Mouse (Mus musculus): ENCODE measurements at regions not wholly inside any gene's neighbourhood (a gene's known extent, or its start where the extent isn't known, plus 50 kb on each side); places are given as distances from the start of the nearest gene placed in this dataset.

DNA sequence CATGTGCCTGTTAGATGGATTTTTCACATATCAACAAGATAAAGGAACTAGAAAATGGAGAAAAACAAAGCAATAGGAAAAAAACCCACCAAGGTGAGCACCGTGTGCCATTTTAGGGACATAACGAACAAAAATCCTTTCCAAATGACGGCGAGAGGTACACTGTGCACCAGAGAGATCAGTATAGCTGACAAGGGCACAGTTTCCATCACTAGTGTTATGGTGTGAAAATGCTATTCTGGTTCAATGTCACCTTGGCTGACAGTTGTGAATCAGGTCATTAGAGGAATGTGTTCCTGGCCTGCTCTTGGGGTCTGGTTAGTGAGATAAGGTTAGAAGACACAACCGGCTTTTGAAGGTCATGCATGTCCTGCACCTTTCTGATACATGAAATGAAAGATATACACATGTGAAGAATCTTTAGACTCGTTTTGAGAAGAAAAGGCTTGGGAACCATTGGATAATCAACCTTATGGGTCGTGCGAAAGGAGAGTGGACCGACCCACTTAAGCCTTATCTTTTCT is 76.5 kb upstream of the P2ry1 start:
- no peak for DNase-seq (ENCODE audit: low spot score)

- DNase-seq (ENCODE audit: low spot score), result no peak
Observed at GRCm38 (mm10) chr3:60928910-60929309, 73.7 kb upstream of the P2ry1 start.

- DNase-seq (ENCODE audit: low spot score), result no peak
Observed at GRCm38 (mm10) chr3:60934492-60934891, 68.1 kb upstream of the P2ry1 start.

GRCm38 (mm10) chr3:60941451-60941850 is 61.1 kb upstream of the P2ry1 start:
- DNase-seq (ENCODE audit: low spot score), result no peak

- DNase-seq (ENCODE audit: low spot score), result no peak
Observed at GRCm38 (mm10) chr3:60948897-60949296, 53.7 kb upstream of the P2ry1 start.
